8 mouse cellular contexts compared by ENCODE assay signal in the genomic region with DNA sequence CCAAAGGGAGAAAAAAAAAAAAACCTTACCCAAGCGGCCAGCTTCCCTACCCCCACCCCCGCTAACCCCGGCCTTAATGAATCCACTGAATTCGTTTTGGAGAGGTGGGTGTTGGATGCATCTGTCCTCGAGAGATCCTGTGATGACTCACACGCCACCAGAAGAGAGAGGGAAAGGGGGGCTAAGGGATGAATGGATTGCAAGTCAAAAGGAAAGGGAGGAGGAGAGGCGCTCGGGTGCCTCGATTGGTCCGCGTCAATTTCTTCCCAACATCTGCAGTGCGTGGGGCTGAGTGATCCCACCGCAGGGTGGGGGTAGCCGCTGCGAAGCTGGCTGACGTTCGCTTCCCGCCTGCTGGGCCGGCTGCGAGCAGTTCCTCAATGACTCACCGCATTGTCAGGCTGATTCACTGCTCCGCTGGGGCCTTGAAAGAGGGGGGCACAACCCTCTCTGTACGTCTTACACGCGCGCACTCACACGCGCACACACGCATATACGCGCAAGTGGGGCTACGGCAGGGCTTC. TPM values are rescaled to one million over a fixed set of nuclear protein-coding genes. Genes with fewer than 3 reads are reported as not detected.
A peak's percentile ranks its signal among the peaks of the same experiment; 100 is the strongest.
DNase-seq lines count a peak whose midpoint lies in the region; ATAC-seq and TF ChIP-seq lines count a peak whose summit lies in the region.

No protein-coding gene starts in this region.

- H3K4me3 ChIP-seq in kidney, embryonic 15.5 days (replicated peaks), result peak overlapping the region; percentile 40
- peak overlapping the region; percentile 39 for H3K4me3 ChIP-seq in forebrain, embryonic 13.5 days
- peak overlapping the region; percentile 43 for H3K4me3 ChIP-seq in left cerebral cortex, adult 2 months

- no peaks in the 10 kb centered on the region; the same call in 1 of the 2 replicates for H3K27me3 ChIP-seq in kidney, embryonic 15.5 days
- no peaks in the 10 kb centered on the region for H3K27me3 ChIP-seq in forebrain, embryonic 13.5 days

- ATAC-seq in kidney, embryonic 15.5 days (replicated peaks; ENCODE audit: low FRiP score), result peak; percentile 44; the same call in 1 of the 2 replicates
- ATAC-seq in forebrain, embryonic 13.5 days, result peak; percentile 72

- no peak for DNase-seq in kidney, adult 11 months
- peak; percentile 89 for DNase-seq in brain, embryonic 14.5 days (ENCODE audit: low read depth)
- peak; percentile 56 to 60 for DNase-seq in heart, postnatal 36 days
- peak; percentile 85 to 87 for DNase-seq in left cerebral cortex, adult 2 months (ENCODE audit: extremely low spot score in 1 of 2, low spot score in 2 of 2)
- DNase-seq in lung, postnatal 4 days, result peak; percentile 63 to 68
- DNase-seq in right cerebral cortex, postnatal 10 days (ENCODE audit: low spot score in 2 of 2), result peak; percentile 85 to 90

- peaks cover 23% of the 10 kb centered on the region for H3K4me1 ChIP-seq in kidney, embryonic 15.5 days
- peaks cover 32% of the 10 kb centered on the region for H3K4me1 ChIP-seq in forebrain, embryonic 13.5 days

- TF ChIP-seq POLR2A in brain, embryonic 14.5 days (IDR thresholded peaks at IDR 0.05; ENCODE audit: borderline replicate concordance, extremely low read depth, insufficient read depth, insufficient read length, poor library complexity, severe bottlenecking), result peak; percentile 33; the same call in 1 of the 2 replicates

- H3K9me3 ChIP-seq in kidney, embryonic 15.5 days (replicated peaks), result no peaks in the 10 kb centered on the region
- no peaks in the 10 kb centered on the region for H3K9me3 ChIP-seq in forebrain, embryonic 13.5 days (replicated peaks)

- no peaks in the 10 kb centered on the region for H3K36me3 ChIP-seq in kidney, embryonic 15.5 days
- H3K36me3 ChIP-seq in forebrain, embryonic 13.5 days (ENCODE audit: poor library complexity, severe bottlenecking), result no peaks in the 10 kb centered on the region

- intact Hi-C loops in heart, postnatal 36 days (cut with DNase I), result loop anchor here (5.0 kb wide), 1 partner anchor 43 kb away; no protein-coding TSS in a partner anchor
- intact Hi-C loops in left cerebral cortex, adult 2 months (cut with DNase I), result loop anchor here (1.0 kb wide), 2 partner anchors 29 to 44 kb away; no protein-coding TSS in a partner anchor

- peak overlapping the region; percentile 76 for H3K4me2 ChIP-seq in kidney, embryonic 15.5 days
- peak overlapping the region; percentile 75 for H3K4me2 ChIP-seq in forebrain, embryonic 13.5 days

- 0 out of 2 replicates have a peak overlapping the region, but pooled peaks have one; percentile 11 for H3K27ac ChIP-seq in kidney, embryonic 15.5 days
- H3K27ac ChIP-seq in forebrain, embryonic 13.5 days, result peak overlapping the region; percentile 67
- H3K27ac ChIP-seq in left cerebral cortex, adult 2 months, result peak overlapping the region; percentile 0; the same call in 1 of the 2 replicates

- no peak for TF ChIP-seq CTCF in brain, embryonic 14.5 days (IDR thresholded peaks at IDR 0.05; ENCODE audit: borderline replicate concordance, extremely low read depth, insufficient read depth, insufficient read length)
- no peak for TF ChIP-seq CTCF in left cerebral cortex, adult 2 months (IDR thresholded peaks at IDR 0.05)

- WGBS in kidney, embryonic 15.5 days, result under 1% methylated on average over 32 of the region's 32 CpGs
- 1% methylated on average over 32 of the region's 32 CpGs for WGBS in forebrain, embryonic 13.5 days

- peak overlapping the region; percentile 45 for H3K9ac ChIP-seq in kidney, embryonic 15.5 days
- peak overlapping the region; percentile 67 for H3K9ac ChIP-seq in forebrain, embryonic 13.5 days

RNA-seq across cellular contexts. Expression of a gene that starts 3.7 kb away (rescaled TPM):
- 18.1 and 22.2 TPM in 2 replicates for polyA plus RNA-seq in kidney, embryonic 15.5 days (2015; fragmentation: Nextera tagmentation; extraction: Ambion mirVana)
- polyA plus RNA-seq in brain, embryonic 14.5 days (2012; rRNA removed), result 5.0 and 8.2 TPM in 2 replicates
- polyA plus RNA-seq in forebrain, embryonic 13.5 days (2015; fragmentation: Nextera tagmentation; extraction: Ambion mirVana), result 11.0 and 13.7 TPM in 2 replicates
- total RNA-seq in heart, postnatal 36 days (2021), result under 1 TPM; 0.14 to 0.25 TPM
- total RNA-seq in left cerebral cortex, adult 2 months (2021), result 1 to 10 TPM; 1.0 to 2.0 TPM

RNA-seq across cellular contexts. Expression of a gene that starts 15.0 kb away (rescaled TPM):
- 47.4 and 48.4 TPM in 2 replicates for polyA plus RNA-seq in kidney, embryonic 15.5 days (2015; fragmentation: Nextera tagmentation; extraction: Ambion mirVana)
- polyA plus RNA-seq in brain, embryonic 14.5 days (2012; rRNA removed), result 147 and 153 TPM in 2 replicates
- polyA plus RNA-seq in forebrain, embryonic 13.5 days (2015; fragmentation: Nextera tagmentation; extraction: Ambion mirVana), result 88.2 TPM in 2 replicates
- 100 to 1,000 TPM; 141 to 143 TPM for total RNA-seq in heart, postnatal 36 days (2021)
- total RNA-seq in left cerebral cortex, adult 2 months (2021), result 100 to 1,000 TPM; 286 to 315 TPM

RNA-seq across cellular contexts. Expression of a gene that starts 23.6 kb away (rescaled TPM):
- polyA plus RNA-seq in kidney, embryonic 15.5 days (2015; fragmentation: Nextera tagmentation; extraction: Ambion mirVana), result 0.10 and 0.13 TPM in 2 replicates
- 0.25 and 0.56 TPM in 2 replicates for polyA plus RNA-seq in brain, embryonic 14.5 days (2012; rRNA removed)
- polyA plus RNA-seq in forebrain, embryonic 13.5 days (2015; fragmentation: Nextera tagmentation; extraction: Ambion mirVana), result not detected in 2 replicates
- total RNA-seq in heart, postnatal 36 days (2021), result 1 to 10 TPM in 1 of 2 experiments, under 1 TPM in 1; 0.73 to 1.1 TPM
- 1 to 10 TPM; 1.2 to 1.4 TPM for total RNA-seq in left cerebral cortex, adult 2 months (2021)

RNA-seq across cellular contexts. Expression of a gene that starts 39.7 kb away (rescaled TPM):
- 48.9 and 57.9 TPM in 2 replicates for polyA plus RNA-seq in kidney, embryonic 15.5 days (2015; fragmentation: Nextera tagmentation; extraction: Ambion mirVana)
- 74.7 and 88.3 TPM in 2 replicates for polyA plus RNA-seq in brain, embryonic 14.5 days (2012; rRNA removed)
- polyA plus RNA-seq in forebrain, embryonic 13.5 days (2015; fragmentation: Nextera tagmentation; extraction: Ambion mirVana), result 63.2 and 69.6 TPM in 2 replicates
- 10 to 100 TPM; 25.2 to 26.7 TPM for total RNA-seq in heart, postnatal 36 days (2021)
- total RNA-seq in left cerebral cortex, adult 2 months (2021), result 10 to 100 TPM; 66.6 to 74.4 TPM

RNA-seq across cellular contexts. Expression of a gene that starts 51.4 kb away (rescaled TPM):
- 12.3 and 14.0 TPM in 2 replicates for polyA plus RNA-seq in kidney, embryonic 15.5 days (2015; fragmentation: Nextera tagmentation; extraction: Ambion mirVana)
- 116 and 130 TPM in 2 replicates for polyA plus RNA-seq in brain, embryonic 14.5 days (2012; rRNA removed)
- 21.8 and 22.7 TPM in 2 replicates for polyA plus RNA-seq in forebrain, embryonic 13.5 days (2015; fragmentation: Nextera tagmentation; extraction: Ambion mirVana)
- 10 to 100 TPM; 22.9 to 24.2 TPM for total RNA-seq in heart, postnatal 36 days (2021)
- 100 to 1,000 TPM; 236 to 242 TPM for total RNA-seq in left cerebral cortex, adult 2 months (2021)

Comparison
In these comparisons a context has a peak if more than half of its experiments do, and no peak if none do; other contexts are left out.
1. H3K27ac ChIP-seq: peak in every context shown above with its lines; median percentile 67 in forebrain, embryonic 13.5 days; 11 in kidney, embryonic 15.5 days; 0 in left cerebral cortex, adult 2 months.